Mouse (Mus musculus) cerebellum, adult 9-10 months (tissue): ENCODE results near the gene Scyl2.
"Not testable (repeated sequence)": the region's sequence is repeated elsewhere in the genome, so short reads cannot be mapped to it uniquely, and the experiment has no call there.

Source experiments
- DNase-seq: peaks from one replicate; pipeline ENCODE4 v3.0.0; 2022

Gene Scyl2

GRCm38 (mm10) chr10:89678054-89678453 is 8.0 kb downstream of the Scyl2 start:
- DNase-seq, result no peak

- DNase-seq, result peak; percentile 46
Observed at GRCm38 (mm10) chr10:89676609-89677008, 9.5 kb downstream of the Scyl2 start.

GRCm38 (mm10) chr10:89670371-89670770 is 15.7 kb downstream of the Scyl2 start:
- not testable (repeated sequence) for DNase-seq

- no peak for DNase-seq
Observed at GRCm38 (mm10) chr10:89667571-89667970, 18.5 kb downstream of the Scyl2 start.

GRCm38 (mm10) chr10:89665679-89666078 is 20.4 kb downstream of the Scyl2 start:
- peak; percentile 77 for DNase-seq

- peak; percentile 40 for DNase-seq
Observed at GRCm38 (mm10) chr10:89664977-89665645, 21.0 kb downstream of the Scyl2 start.

GRCm38 (mm10) chr10:89656366-89656765 is 29.7 kb downstream of the Scyl2 start:
- peak; percentile 80 for DNase-seq

- no peak for DNase-seq
Observed at GRCm38 (mm10) chr10:89652912-89653311, 33.2 kb downstream of the Scyl2 start.

- DNase-seq, result no peak
Observed at GRCm38 (mm10) chr10:89651691-89652090, 34.4 kb downstream of the Scyl2 start.

GRCm38 (mm10) chr10:89646918-89647317 is 39.2 kb downstream of the Scyl2 start:
- no peak for DNase-seq

- DNase-seq, result no peak
Observed at GRCm38 (mm10) chr10:89637001-89637400, 49.1 kb downstream of the Scyl2 start.

GRCm38 (mm10) chr10:89635018-89635417 is 51.1 kb downstream of the Scyl2 start:
- DNase-seq, result peak; percentile 64

- no peak for DNase-seq
Observed at GRCm38 (mm10) chr10:89633736-89634426, 52.2 kb downstream of the Scyl2 start.

- DNase-seq, result no peak
Observed at GRCm38 (mm10) chr10:89633121-89633520, 53.0 kb downstream of the Scyl2 start.

- no peak for DNase-seq
Observed at GRCm38 (mm10) chr10:89631831-89632230, 54.3 kb downstream of the Scyl2 start.

- DNase-seq, result no peak
Observed at GRCm38 (mm10) chr10:89630564-89630963, 55.5 kb downstream of the Scyl2 start.

GRCm38 (mm10) chr10:89630052-89630451 is 56.0 kb downstream of the Scyl2 start:
- DNase-seq, result peak; percentile 70

GRCm38 (mm10) chr10:89626714-89627113 is 59.4 kb downstream of the Scyl2 start:
- no peak for DNase-seq

GRCm38 (mm10) chr10:89624196-89624595 is 61.9 kb downstream of the Scyl2 start:
- DNase-seq, result no peak

- no peak for DNase-seq
Observed at GRCm38 (mm10) chr10:89621129-89621528, 65.0 kb downstream of the Scyl2 start, which contains the start of gene Slc17a8. Slc17a8 (minus strand) TSS chr10:89621253.

- DNase-seq, result no peak
Observed at GRCm38 (mm10) chr10:89599311-89599710, 86.8 kb downstream of the Scyl2 start.

- DNase-seq, result no peak
Observed at GRCm38 (mm10) chr10:89597275-89597674, 88.8 kb downstream of the Scyl2 start.

GRCm38 (mm10) chr10:89595935-89596334 is 90.2 kb downstream of the Scyl2 start:
- DNase-seq, result no peak

GRCm38 (mm10) chr10:89595514-89595913 is 90.6 kb downstream of the Scyl2 start:
- DNase-seq, result no peak
